In the genomic region with DNA sequence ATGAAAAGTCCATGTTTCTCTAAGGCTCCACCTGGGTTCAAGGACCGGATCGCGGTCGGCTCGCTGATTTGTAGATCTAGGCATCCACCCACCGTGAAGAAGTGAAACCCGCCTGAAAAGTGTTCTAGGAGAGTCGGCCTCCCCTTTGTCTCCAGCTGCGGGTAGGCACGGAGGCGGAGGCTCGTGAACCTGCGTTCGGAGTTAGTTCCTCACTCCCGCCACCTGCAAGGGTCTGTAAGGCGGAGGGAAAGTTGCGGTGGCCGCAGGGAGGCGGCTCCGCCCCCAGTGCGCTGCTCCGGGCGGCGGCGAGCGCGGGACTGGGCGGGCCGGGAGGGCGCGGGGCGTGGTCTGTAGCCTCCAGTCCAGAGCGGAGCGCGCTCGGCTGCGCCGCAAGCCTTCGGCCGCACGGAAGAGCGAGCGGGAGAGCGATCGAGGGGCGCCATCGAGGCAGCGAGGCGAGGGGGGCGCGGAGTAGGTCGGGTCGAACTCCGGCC, we compare ENCODE assay signal across 8 mouse cellular contexts. TPM values are rescaled to one million over a fixed set of nuclear protein-coding genes. Genes with fewer than 3 reads are reported as not detected.
DNase-seq lines count a peak whose midpoint lies in the region; ATAC-seq and TF ChIP-seq lines count a peak whose summit lies in the region.

A gene (plus strand): TSS at position 176 of the 494 bp plus-strand sequence.

- no peaks in the 10 kb centered on the region for H3K36me3 ChIP-seq in forebrain, embryonic 12.5 days (replicated peaks)
- H3K36me3 ChIP-seq in heart, embryonic 16.5 days (ENCODE audit: control insufficient read depth, insufficient read depth), result no peaks in the 10 kb centered on the region
- no peaks in the 10 kb centered on the region for H3K36me3 ChIP-seq in liver, postnatal 0 days (replicated peaks; ENCODE audit: insufficient read depth, low read length)
- H3K36me3 ChIP-seq in neural tube, embryonic 13.5 days, result no peaks in the 10 kb centered on the region

- WGBS in forebrain, embryonic 12.5 days, result under 1% methylated on average over 41 of the region's 54 CpGs
- under 1% methylated on average over 54 of the region's 54 CpGs for WGBS in heart, embryonic 16.5 days
- under 1% methylated on average over 54 of the region's 54 CpGs for WGBS in liver, postnatal 0 days (ENCODE audit: insufficient replicate concordance)
- WGBS in neural tube, embryonic 13.5 days, result 1% methylated on average over 52 of the region's 54 CpGs

- no peak for TF ChIP-seq EP300 in liver, postnatal 0 days (IDR thresholded peaks at IDR 0.05; ENCODE audit: low read depth)

- no peak for TF ChIP-seq CTCF in liver, postnatal 0 days (IDR thresholded peaks at IDR 0.05; ENCODE audit: low read depth)

- H3K9me3 ChIP-seq in forebrain, embryonic 12.5 days, result no peaks in the 10 kb centered on the region
- no peaks in the 10 kb centered on the region for H3K9me3 ChIP-seq in heart, embryonic 16.5 days (replicated peaks; ENCODE audit: control insufficient read depth, low read length)
- no peaks in the 10 kb centered on the region for H3K9me3 ChIP-seq in liver, postnatal 0 days (ENCODE audit: low read length)
- H3K9me3 ChIP-seq in neural tube, embryonic 13.5 days, result no peaks in the 10 kb centered on the region; the same call in 1 of the 2 replicates

- peaks cover 41% of the 10 kb centered on the region for H3K4me1 ChIP-seq in forebrain, embryonic 12.5 days
- peaks cover 20% of the 10 kb centered on the region for H3K4me1 ChIP-seq in heart, embryonic 16.5 days (ENCODE audit: control insufficient read depth, insufficient read depth, low read length)
- H3K4me1 ChIP-seq in liver, postnatal 0 days (ENCODE audit: insufficient read depth), result peaks cover 9% of the 10 kb centered on the region
- H3K4me1 ChIP-seq in neural tube, embryonic 13.5 days (replicated peaks), result peaks cover 39% of the 10 kb centered on the region

- H3K4me2 ChIP-seq in forebrain, embryonic 12.5 days, result peak within 1 kb of the TSS; percentile 79
- peak within 1 kb of the TSS; percentile 84 for H3K4me2 ChIP-seq in heart, embryonic 16.5 days (ENCODE audit: low read depth, low read length)
- H3K4me2 ChIP-seq in liver, postnatal 0 days (ENCODE audit: low read depth, low read length), result peak within 1 kb of the TSS; percentile 72
- H3K4me2 ChIP-seq in neural tube, embryonic 13.5 days, result peak within 1 kb of the TSS; percentile 87

- H3K9ac ChIP-seq in forebrain, embryonic 12.5 days, result peak within 1 kb of the TSS; percentile 92
- peak within 1 kb of the TSS; percentile 89 for H3K9ac ChIP-seq in heart, embryonic 16.5 days (ENCODE audit: low read length)
- H3K9ac ChIP-seq in liver, postnatal 0 days (replicated peaks), result peak within 1 kb of the TSS; percentile 68
- peak within 1 kb of the TSS; percentile 89 for H3K9ac ChIP-seq in neural tube, embryonic 13.5 days

- peak within 1 kb of the TSS; percentile 82 for H3K4me3 ChIP-seq in forebrain, embryonic 12.5 days (replicated peaks)
- H3K4me3 ChIP-seq in heart, embryonic 16.5 days (ENCODE audit: low read length), result peak within 1 kb of the TSS; percentile 79
- H3K4me3 ChIP-seq in liver, postnatal 0 days (ENCODE audit: low read depth, low read length), result peak within 1 kb of the TSS; percentile 69
- H3K4me3 ChIP-seq in neural tube, embryonic 13.5 days, result peak within 1 kb of the TSS; percentile 94

- DNase-seq in CD8-positive naive resting alpha-beta T cell, adult 2 months (ENCODE audit: low read depth in 2 of 2, low spot score in 2 of 2), result peak; percentile 35 to 49
- peak; percentile 56 for DNase-seq in c-Kit-positive CD71-positive TER-119-negative erythroid progenitor cells, embryonic 14.5 days (ENCODE audit: low read depth)
- peak; percentile 87 to 93 for DNase-seq in kidney, postnatal 36 days
- peak; percentile 88 for DNase-seq in liver, postnatal 0 days
- peak; percentile 16 for DNase-seq in telencephalon, adult 2 months (ENCODE audit: low read depth, low spot score)

- ATAC-seq in forebrain, embryonic 12.5 days (ENCODE audit: low FRiP score), result peak; percentile 94
- ATAC-seq in heart, embryonic 16.5 days (replicated peaks; ENCODE audit: extremely low read depth, insufficient read depth, low FRiP score), result peak; percentile 94
- ATAC-seq in liver, postnatal 0 days, result peak; percentile 94
- ATAC-seq in neural tube, embryonic 13.5 days (ENCODE audit: low read depth), result peak; percentile 94

- peaks cover 4% of the 10 kb centered on the region; the same call in 1 of the 2 replicates for H3K27me3 ChIP-seq in forebrain, embryonic 12.5 days
- H3K27me3 ChIP-seq in heart, embryonic 16.5 days (ENCODE audit: control insufficient read depth, insufficient read depth, low read length), result no peaks in the 10 kb centered on the region
- H3K27me3 ChIP-seq in liver, postnatal 0 days (ENCODE audit: insufficient read depth, low read length), result peaks cover 14% of the 10 kb centered on the region
- H3K27me3 ChIP-seq in neural tube, embryonic 13.5 days, result peaks cover 19% of the 10 kb centered on the region

- H3K27ac ChIP-seq in forebrain, embryonic 12.5 days, result peak within 1 kb of the TSS; percentile 89
- peak within 1 kb of the TSS; percentile 82 for H3K27ac ChIP-seq in heart, embryonic 16.5 days (ENCODE audit: low read length)
- H3K27ac ChIP-seq in liver, postnatal 0 days (ENCODE audit: low read depth), result peak within 1 kb of the TSS; percentile 74
- H3K27ac ChIP-seq in neural tube, embryonic 13.5 days (replicated peaks), result peak within 1 kb of the TSS; percentile 68

RNA-seq across cellular contexts. Expression of the gene that starts here (rescaled TPM):
- 141 and 143 TPM in 2 replicates for polyA plus RNA-seq in forebrain, embryonic 12.5 days (2016; fragmentation: Nextera tagmentation; extraction: Ambion mirVana)
- 38.4 and 42.0 TPM in 2 replicates for polyA plus RNA-seq in heart, embryonic 16.5 days (2015; fragmentation: Nextera tagmentation; extraction: Ambion mirVana)
- polyA plus RNA-seq in liver, postnatal 0 days (2015; fragmentation: Nextera tagmentation; extraction: Ambion mirVana), result 4.9 and 6.3 TPM in 2 replicates
- 48.5 and 53.5 TPM in 2 replicates for polyA plus RNA-seq in neural tube, embryonic 13.5 days (2015; fragmentation: Nextera tagmentation; extraction: Ambion mirVana)

Comparison
In these comparisons a context has a peak if more than half of its experiments do, and no peak if none do; other contexts are left out.
1. Peak in every context shown above with its lines: DNase-seq, ATAC-seq, H3K4me3 ChIP-seq and H3K27ac ChIP-seq.
2. DNase-seq: peak in every context shown above with its lines; median percentile 90 in kidney, postnatal 36 days; 88 in liver, postnatal 0 days; 56 in c-Kit-positive CD71-positive TER-119-negative erythroid progenitor cells, embryonic 14.5 days; 42 in CD8-positive naive resting alpha-beta T cell, adult 2 months; 16 in telencephalon, adult 2 months.